Mouse (Mus musculus): Measurements from ENCODE around the gene Olfr1511. TPM values are rescaled to one million over a fixed set of nuclear protein-coding genes. Genes with fewer than 3 reads are reported as not detected.
"Not testable (repeated sequence)": the region's sequence is repeated elsewhere in the genome, so short reads cannot be mapped to it uniquely, and the experiment has no call there.

The Olfr1511 gene
- polyA plus RNA-seq (2012; ENCODE audit: insufficient read depth, insufficient read length, missing spikeins): not detected in 2 replicates

- Histone ChIP-seq H3K4me1 (ENCODE audit: control insufficient read depth, insufficient read depth, insufficient read length, low read length) (no peaks in the 10 kb centered on the region), H3K27ac (replicated peaks; ENCODE audit: low read depth, low read length) (no peak within 1 kb of the TSS), H3K4me3 (ENCODE audit: insufficient read depth, low read depth, low read length) (no peak within 1 kb of the TSS)
Observed at GRCm38 (mm10) chr14:52397279-52397678, at the start of gene Olfr1511. Gene Olfr1511, minus strand, starts transcription at chr14:52397379.

GRCm38 (mm10) chr14:52442690-52443089 lies 45.5 kb upstream of the Olfr1511 start, which contains the start of gene Olfr1509:
Gene Olfr1509, plus strand, starts transcription at chr14:52442990.
- Histone ChIP-seq H3K27ac (replicated peaks; ENCODE audit: low read depth, low read length) (no peak within 1 kb of the TSS), H3K4me3 (ENCODE audit: insufficient read depth, low read depth, low read length) (no peak within 1 kb of the TSS)

GRCm38 (mm10) chr14:52427686-52428085 lies 30.5 kb upstream of the Olfr1511 start:
- H3K4me3 ChIP-seq (ENCODE audit: insufficient read depth, low read depth, low read length): no peak overlapping the region
- H3K4me1 ChIP-seq (ENCODE audit: control insufficient read depth, insufficient read depth, insufficient read length, low read length): no peaks in the 10 kb centered on the region
- no peak overlapping the region for H3K27ac ChIP-seq (replicated peaks; ENCODE audit: low read depth, low read length)

More at GRCm38 (mm10) chr14:52442690-52443089, 45.5 kb upstream of the Olfr1511 start, which contains the start of gene Olfr1509:
- no peaks in the 10 kb centered on the region for H3K4me1 ChIP-seq (ENCODE audit: control insufficient read depth, insufficient read depth, insufficient read length, low read length)

GRCm38 (mm10) chr14:52414273-52414672 lies 17.1 kb upstream of the Olfr1511 start, which contains the start of gene Olfr1510:
Gene Olfr1510, minus strand, starts transcription at chr14:52414373.
- Histone ChIP-seq H3K4me3 (ENCODE audit: insufficient read depth, low read depth, low read length) (no peak within 1 kb of the TSS), H3K27ac (replicated peaks; ENCODE audit: low read depth, low read length) (no peak within 1 kb of the TSS), H3K4me1 (ENCODE audit: control insufficient read depth, insufficient read depth, insufficient read length, low read length) (no peaks in the 10 kb centered on the region)

GRCm38 (mm10) chr14:52410142-52410919 lies 13.2 kb upstream of the Olfr1511 start:
- not testable (repeated sequence) for H3K27ac ChIP-seq (replicated peaks; ENCODE audit: low read depth, low read length); H3K4me1 ChIP-seq (ENCODE audit: control insufficient read depth, insufficient read depth, insufficient read length, low read length); H3K4me3 ChIP-seq (ENCODE audit: insufficient read depth, low read depth, low read length)

GRCm38 (mm10) chr14:52390084-52390848 lies 6.9 kb downstream of the Olfr1511 start:
- H3K4me3 ChIP-seq (ENCODE audit: insufficient read depth, low read depth, low read length); H3K27ac ChIP-seq (replicated peaks; ENCODE audit: low read depth, low read length); H3K4me1 ChIP-seq (ENCODE audit: control insufficient read depth, insufficient read depth, insufficient read length, low read length): not testable (repeated sequence)

GRCm38 (mm10) chr14:52379068-52379467 lies 18.1 kb downstream of the Olfr1511 start, which contains the start of gene Olfr1512:
Gene Olfr1512, minus strand, starts transcription at chr14:52379168.
- no peak within 1 kb of the TSS for H3K27ac ChIP-seq (replicated peaks; ENCODE audit: low read depth, low read length)
- H3K4me1 ChIP-seq (ENCODE audit: control insufficient read depth, insufficient read depth, insufficient read length, low read length): no peaks in the 10 kb centered on the region
- no peak within 1 kb of the TSS for H3K4me3 ChIP-seq (ENCODE audit: insufficient read depth, low read depth, low read length)

- Histone ChIP-seq H3K27ac (replicated peaks; ENCODE audit: low read depth, low read length) (no peak overlapping the region), H3K4me1 (ENCODE audit: control insufficient read depth, insufficient read depth, insufficient read length, low read length) (no peaks in the 10 kb centered on the region), H3K4me3 (ENCODE audit: insufficient read depth, low read depth, low read length) (no peak overlapping the region)
Observed at GRCm38 (mm10) chr14:52368741-52369140, 28.4 kb downstream of the Olfr1511 start.

- H3K4me3 ChIP-seq (ENCODE audit: insufficient read depth, low read depth, low read length): no peak within 1 kb of the TSS
- no peaks in the 10 kb centered on the region for H3K4me1 ChIP-seq (ENCODE audit: control insufficient read depth, insufficient read depth, insufficient read length, low read length)
- no peak within 1 kb of the TSS for H3K27ac ChIP-seq (replicated peaks; ENCODE audit: low read depth, low read length)
Observed at GRCm38 (mm10) chr14:52356308-52356707, 40.9 kb downstream of the Olfr1511 start, which contains the start of gene Olfr1513. Gene Olfr1513, minus strand, starts transcription at chr14:52356408.

Other genes starting within 250 kb of the Olfr1511 start
- 16.9 and 18.7 TPM in 2 replicates for gene Supt16, start 200.0 kb downstream of the Olfr1511 start, polyA plus RNA-seq (2012; ENCODE audit: insufficient read depth, insufficient read length, missing spikeins)
- gene Chd8, start 139.6 kb downstream of the Olfr1511 start, polyA plus RNA-seq (2012; ENCODE audit: insufficient read depth, insufficient read length, missing spikeins): 25.0 and 31.7 TPM in 2 replicates
- 10.3 and 13.9 TPM in 2 replicates for gene Tox4, start 118.2 kb downstream of the Olfr1511 start, polyA plus RNA-seq (2012; ENCODE audit: insufficient read depth, insufficient read length, missing spikeins)
- gene Rab2b, start 117.8 kb downstream of the Olfr1511 start, polyA plus RNA-seq (2012; ENCODE audit: insufficient read depth, insufficient read length, missing spikeins): 12.4 and 21.4 TPM in 2 replicates
- gene Mettl3, start 92.3 kb downstream of the Olfr1511 start, polyA plus RNA-seq (2012; ENCODE audit: insufficient read depth, insufficient read length, missing spikeins): 10.4 and 17.8 TPM in 2 replicates
- 0.52 and 0.92 TPM in 2 replicates for gene Sall2, start 68.6 kb downstream of the Olfr1511 start, polyA plus RNA-seq (2012; ENCODE audit: insufficient read depth, insufficient read length, missing spikeins)
- gene Olfr1513, start 41.0 kb downstream of the Olfr1511 start, polyA plus RNA-seq (2012; ENCODE audit: insufficient read depth, insufficient read length, missing spikeins): not detected in 2 replicates
- gene Olfr1512, start 18.2 kb downstream of the Olfr1511 start, polyA plus RNA-seq (2012; ENCODE audit: insufficient read depth, insufficient read length, missing spikeins): not detected in 2 replicates
- gene Olfr1510, start 17.0 kb upstream of the Olfr1511 start, polyA plus RNA-seq (2012; ENCODE audit: insufficient read depth, insufficient read length, missing spikeins): not detected in 2 replicates
- gene Olfr1509, start 45.6 kb upstream of the Olfr1511 start, polyA plus RNA-seq (2012; ENCODE audit: insufficient read depth, insufficient read length, missing spikeins): not detected in 2 replicates
- not detected in 2 replicates for gene Olfr1508, start 70.1 kb upstream of the Olfr1511 start, polyA plus RNA-seq (2012; ENCODE audit: insufficient read depth, insufficient read length, missing spikeins)
- gene Olfr1507, start 98.4 kb upstream of the Olfr1511 start, polyA plus RNA-seq (2012; ENCODE audit: insufficient read depth, insufficient read length, missing spikeins): not detected in 2 replicates